Mouse (Mus musculus) lung, adult 2 months (tissue): ENCODE data around the gene Herc3.

Source experiments
- CTCF ChIP-seq: fragments of 200-500 bp; IDR thresholded peaks from 2 replicates; pipeline ENCODE4 v1.5.1; 2011; ENCODE audit warnings: mild to moderate bottlenecking, low read length, control low read depth; ENCODE audit not compliant: insufficient read depth
- POLR2A ChIP-seq: fragments of 200-500 bp; IDR thresholded peaks from 2 replicates; pipeline ENCODE4 v1.6.1; 2011; ENCODE audit warnings: low read depth, mild to moderate bottlenecking, control low read depth, low read length, borderline replicate concordance; ENCODE audit errors: extremely low read depth

DNA sequence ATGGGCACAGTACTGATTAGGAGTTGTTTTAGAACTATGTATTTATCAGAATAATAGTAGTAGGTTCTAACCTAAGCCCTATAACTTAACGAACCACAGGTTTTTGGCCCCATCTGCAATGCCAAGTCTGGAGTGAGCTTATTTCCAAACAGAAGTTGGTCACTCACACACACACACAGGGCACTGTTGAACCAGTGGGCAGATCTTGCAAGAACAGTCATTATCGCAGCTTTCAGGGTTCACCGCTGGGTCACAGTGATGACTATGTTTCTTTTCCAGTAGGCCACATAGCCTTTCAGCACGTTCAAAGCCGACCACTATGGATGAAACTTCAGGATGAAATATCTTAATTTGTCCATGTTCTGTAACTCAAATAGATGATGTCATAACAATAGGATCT lies 91.2 kb downstream of the Herc3 start:
- TF ChIP-seq POLR2A (no peak), CTCF (no peak)
